Mouse (Mus musculus): ENCODE data around the gene Padi3.
A peak's percentile ranks its signal among the peaks of the same experiment; 100 is the strongest.

Padi3 gene

GRCm38 (mm10) chr4:140815496-140815895, 5.0 kb upstream of the Padi3 start:
- DNase-seq = no peak

DNA sequence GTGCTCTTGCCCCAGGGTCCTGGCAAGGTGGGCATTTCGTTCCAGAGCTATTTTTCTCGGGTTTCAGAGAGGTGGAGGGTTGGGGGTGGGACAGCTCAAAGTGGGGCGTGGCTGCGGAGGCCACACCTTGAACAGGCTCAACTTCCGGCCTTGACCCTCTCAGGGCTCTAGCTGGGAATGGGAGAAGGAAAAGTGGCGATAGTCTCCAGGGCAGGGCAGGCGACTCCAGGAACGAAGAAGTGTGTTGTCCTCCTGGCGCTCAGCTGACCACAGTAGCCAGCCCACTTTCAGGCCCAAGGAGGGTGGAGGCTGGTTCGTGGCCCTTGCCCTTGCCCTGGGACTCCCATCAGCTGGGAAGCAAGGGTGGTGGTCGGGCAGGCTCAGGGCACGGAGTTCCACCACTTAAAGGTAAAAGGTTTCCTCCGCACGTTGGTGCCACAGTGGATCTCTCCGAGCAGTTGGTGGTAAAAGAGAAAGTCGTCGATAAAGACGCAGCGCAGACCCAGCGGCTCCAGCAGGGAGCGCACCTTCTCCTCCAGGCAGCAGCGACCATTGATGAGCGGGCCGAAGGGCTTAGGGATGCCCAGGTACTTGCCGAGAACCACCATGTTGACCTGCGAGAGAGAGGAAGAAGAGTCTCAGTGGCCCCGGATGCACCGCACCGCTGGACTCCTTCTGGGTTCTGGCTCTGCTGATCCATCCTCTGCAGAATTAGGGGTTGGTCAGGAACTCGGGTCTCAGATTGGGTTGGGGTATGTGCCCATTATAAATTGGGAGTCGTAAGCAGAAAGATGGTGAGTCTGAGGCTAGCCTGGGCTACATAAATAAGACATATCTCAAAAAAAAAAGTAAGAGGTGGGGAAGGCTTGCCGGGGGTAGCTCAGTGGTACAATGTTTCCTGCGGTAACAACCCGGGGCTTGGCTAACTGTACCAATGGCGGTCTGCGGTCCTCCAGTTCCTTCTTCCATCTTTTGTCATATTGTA, 4.1 kb upstream of the Padi3 start:
- DNase-seq = peak; percentile 28 to 31

DNA sequence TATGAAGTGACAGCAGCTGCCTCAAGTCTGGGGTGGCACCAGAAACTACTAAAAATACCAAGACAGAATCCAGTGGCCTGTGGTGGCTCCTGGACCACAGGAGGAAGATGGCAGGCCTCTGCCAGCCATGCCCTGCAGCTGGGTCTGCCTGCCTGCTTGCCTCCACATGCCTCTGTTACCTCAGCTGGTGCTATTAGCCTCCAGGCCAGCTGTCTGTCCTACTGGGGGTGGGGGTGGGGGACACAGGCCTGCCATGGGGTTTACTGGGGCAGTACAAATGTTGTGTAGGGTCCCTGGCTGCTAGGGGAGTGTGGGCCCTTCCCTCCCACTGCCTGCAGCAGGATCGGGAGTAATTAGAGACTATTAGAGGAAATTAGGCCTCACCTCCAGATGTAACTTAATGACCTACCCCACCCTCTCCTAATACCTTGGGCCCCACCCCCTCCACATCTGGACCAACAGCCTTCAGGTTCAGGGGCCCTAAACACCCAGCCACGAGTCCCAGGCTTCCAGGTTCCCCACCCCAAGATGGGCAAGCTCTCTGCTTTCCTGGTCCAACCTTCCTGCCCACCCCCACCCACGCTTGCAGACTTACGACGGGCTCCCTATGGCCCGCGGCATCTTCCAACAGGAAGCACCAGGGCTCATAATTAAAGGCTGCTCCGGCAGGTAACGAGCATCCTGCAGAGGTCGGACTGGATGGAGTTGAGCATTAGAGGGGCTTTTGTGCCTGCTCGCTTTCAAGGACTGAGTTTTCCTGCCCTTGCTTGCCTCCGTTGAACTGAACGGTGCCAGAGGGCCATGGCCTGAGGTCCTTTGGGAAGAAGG, 3.1 kb upstream of the Padi3 start:
- no peak for DNase-seq

DNA sequence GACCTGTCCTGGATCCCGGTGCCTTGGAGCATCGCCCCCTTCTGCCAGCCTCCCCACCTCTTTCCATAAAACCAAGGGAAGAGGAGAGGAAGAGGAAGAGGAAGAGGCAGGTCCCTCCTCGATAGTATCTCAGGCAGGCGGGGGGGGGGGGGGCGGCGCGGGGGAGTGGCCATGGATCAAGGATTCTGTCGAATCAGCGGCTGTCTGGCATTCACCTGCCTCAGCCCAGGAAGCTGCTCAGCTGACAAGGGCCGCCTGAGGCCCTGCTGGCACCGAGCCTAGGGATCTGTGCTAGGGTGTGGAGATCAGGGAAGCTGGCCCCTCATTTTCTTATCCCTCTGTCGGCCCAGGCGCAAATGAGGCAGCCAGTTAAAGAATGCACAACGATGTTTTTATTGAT, 2.2 kb upstream of the Padi3 start:
- DNase-seq = no peak

- DNase-seq = no peak
Observed at GRCm38 (mm10) chr4:140812191-140812590, 1.7 kb upstream of the Padi3 start.

DNA sequence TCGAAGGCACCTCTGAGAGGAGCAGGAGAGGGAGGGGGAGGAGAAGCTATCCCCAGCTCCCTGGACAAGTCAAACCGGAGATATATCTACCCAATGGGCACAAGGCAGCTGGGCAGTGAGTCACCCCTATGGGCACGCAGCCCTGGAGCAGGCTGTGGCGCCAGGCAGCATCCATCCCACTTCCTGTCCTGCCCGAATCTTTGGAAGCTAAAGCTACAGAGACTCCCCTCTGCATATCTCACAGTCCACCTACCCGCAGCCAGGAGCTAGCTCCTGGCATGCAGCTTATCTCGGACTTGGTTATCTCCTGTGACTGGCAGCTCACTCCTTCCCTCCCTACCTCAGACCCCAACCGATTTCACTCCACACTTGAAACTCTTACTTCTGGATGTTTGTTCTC, 1.3 kb downstream of the Padi3 start:
- no peak for DNase-seq

GRCm38 (mm10) chr4:140804601-140805000, 5.8 kb downstream of the Padi3 start:
- DNase-seq = no peak

DNA sequence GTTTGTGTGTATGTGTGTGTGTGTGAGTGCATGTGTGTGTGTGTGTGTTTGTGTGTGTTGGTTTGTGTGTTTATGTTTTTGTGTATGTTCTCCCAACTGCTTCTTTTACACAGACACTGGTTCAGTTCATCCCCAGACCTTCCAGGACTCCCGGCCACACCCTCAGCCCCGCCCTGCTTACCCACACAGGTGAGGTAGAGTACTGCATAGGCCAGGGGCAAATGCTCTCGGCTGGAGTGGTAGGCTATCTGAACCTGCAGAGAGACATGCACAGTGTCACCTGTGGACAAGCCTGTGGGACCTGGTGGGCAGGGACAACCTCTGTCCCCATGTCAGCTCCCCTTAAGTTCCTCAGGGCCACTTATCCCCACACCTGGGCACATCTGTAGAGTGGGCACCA, 9.1 kb downstream of the Padi3 start:
- no peak for DNase-seq

DNA sequence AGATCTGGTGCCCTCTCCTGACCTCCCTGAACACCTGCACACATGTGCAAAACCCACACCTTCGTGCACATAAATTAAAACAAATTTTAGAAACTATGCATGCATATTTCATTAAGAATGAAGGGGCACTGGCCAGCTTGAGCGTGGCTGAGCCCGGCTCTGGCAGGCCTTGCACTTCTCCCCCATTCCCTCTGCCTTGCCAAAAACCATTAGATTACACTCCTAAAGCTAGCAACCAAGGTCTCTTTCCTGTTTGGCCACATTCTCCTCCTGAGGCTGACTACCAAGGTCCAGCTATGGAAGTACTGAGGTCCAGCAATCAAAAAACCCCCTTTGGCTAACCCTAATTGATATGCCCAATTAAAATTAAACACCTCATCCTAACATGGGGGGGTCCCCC, 13.7 kb downstream of the Padi3 start:
- no peak for DNase-seq

DNA sequence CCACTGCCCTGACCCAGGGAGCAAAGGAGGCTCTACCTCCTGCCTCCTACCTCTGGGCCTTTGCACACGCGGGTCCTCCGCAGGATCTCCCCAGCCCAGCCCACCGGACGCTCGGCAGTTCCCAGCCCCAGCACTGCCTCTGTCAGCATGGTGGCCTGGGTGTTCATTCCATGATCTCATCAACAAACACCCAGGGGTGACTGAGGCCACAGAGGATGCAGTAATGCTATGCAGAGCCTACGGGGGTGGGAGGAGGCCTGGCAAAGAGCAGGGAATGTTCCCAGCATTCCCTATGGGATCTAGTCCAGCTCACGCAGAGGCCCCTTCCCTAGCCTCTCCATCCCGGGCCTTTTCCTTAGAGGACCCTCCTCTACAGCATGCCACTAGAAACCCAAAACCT, 15.8 kb downstream of the Padi3 start:
- DNase-seq = no peak

DNA sequence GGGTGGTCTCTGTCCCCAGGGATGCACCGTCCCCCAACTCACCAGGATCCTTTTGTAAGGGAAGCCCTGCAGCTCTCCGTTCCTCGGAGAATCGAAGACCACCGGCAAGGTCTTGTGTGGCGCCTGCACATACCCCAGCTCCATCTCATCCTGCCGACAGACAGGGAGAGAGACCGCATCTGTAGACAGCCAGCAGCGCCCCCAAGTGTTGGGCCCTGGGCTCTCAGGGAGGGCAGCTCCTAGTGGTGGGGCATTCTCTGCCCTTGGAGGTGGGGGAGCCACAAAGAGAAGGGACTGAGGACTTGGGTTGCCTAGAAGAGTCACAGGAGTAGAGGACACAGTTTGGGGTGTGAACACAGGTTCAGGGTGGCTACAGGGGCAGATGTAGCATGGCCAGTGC, 16.7 kb downstream of the Padi3 start:
- no peak for DNase-seq

GRCm38 (mm10) chr4:140792584-140792983, 17.9 kb downstream of the Padi3 start:
- DNase-seq = no peak

DNA sequence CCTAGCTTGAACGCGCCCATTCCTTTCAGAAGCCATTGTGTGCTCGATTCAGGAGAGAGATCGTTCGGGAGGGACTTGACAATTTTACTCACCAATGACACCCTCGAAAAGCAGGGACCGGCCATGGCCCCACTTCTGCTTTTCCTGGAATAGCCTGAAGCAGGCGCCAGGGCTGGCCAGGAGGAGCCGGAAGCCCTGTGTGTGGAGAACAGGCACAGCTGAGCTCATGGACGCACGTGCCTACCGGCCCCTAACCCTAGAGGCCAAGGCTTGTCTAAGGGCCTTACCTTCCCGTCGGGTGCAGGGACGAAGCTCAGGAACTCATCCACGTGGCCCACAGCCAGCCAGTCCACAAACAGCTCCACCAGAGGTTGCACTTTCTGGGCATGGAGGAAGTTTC, 19.4 kb downstream of the Padi3 start:
- no peak for DNase-seq

GRCm38 (mm10) chr4:140789983-140790382, 20.5 kb downstream of the Padi3 start:
- no peak for DNase-seq

GRCm38 (mm10) chr4:140788983-140789382, 21.5 kb downstream of the Padi3 start:
- peak; percentile 34 to 57 for DNase-seq

DNA sequence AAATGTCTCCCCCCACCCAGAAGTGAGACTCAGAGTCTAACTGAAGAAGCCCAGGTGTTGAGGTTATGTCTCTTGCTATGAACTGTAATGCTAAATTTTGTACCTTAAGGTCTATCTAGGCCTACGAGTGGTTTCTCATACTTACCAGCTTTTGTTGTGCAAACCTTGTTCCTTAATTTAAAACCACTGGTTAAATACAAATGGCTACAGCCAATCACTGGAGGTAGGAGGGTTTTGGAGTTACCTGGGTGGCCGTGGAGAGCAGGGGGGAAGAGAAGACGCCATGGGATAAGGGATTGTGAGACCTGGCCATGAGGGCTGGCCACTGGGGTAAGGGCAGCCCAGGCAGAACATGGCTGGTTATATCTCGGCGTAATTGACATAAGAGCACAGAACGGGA, 22.2 kb downstream of the Padi3 start:
- DNase-seq = no peak

- no peak for DNase-seq
Observed at GRCm38 (mm10) chr4:140787414-140787813, 23.0 kb downstream of the Padi3 start.

- no peak for DNase-seq
Observed at GRCm38 (mm10) chr4:140785217-140785616, 25.2 kb downstream of the Padi3 start.

DNA sequence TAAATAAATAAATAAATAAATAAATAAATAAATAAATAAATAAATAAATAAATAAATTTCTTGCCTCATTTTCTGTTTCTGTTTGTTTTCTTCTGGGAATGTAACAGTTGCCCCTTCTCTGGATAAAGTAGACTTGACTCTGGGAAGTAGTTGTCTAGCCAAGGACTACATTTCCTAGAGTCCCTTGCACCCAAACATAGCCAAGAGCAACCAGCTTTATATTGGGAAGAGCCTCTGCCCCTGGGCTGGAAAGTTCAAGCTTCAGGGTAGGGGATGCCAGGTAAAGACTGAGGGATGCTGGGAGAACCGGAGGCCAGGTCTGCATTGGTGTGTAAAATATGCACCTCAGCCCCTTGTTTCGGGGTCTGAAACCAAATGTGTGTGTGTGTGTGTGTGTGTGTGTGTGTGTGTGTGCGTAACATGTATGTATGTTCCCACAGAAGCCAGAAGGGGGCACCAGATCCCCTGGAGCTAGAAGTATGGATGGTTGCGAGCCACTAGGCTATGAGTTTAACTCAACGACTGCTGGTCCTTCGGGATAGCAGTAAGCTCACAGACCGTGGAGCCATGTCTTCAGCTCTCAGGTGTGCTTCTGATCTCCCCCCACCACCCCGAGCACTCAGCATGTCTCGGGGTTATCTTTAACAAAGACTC, 26.0 kb downstream of the Padi3 start:
- no peak for DNase-seq

GRCm38 (mm10) chr4:140782821-140783220, 27.6 kb downstream of the Padi3 start:
- peak in 1 of 2 experiments; percentile 26 for DNase-seq

- DNase-seq = no peak
Observed at GRCm38 (mm10) chr4:140780507-140780906, 29.9 kb downstream of the Padi3 start.

- no peak for DNase-seq
Observed at GRCm38 (mm10) chr4:140779803-140780397, 30.5 kb downstream of the Padi3 start.

- no peak for DNase-seq
Observed at GRCm38 (mm10) chr4:140776623-140777022, 33.8 kb downstream of the Padi3 start.

All from thymus, adult 18-20 months (tissue).